Mouse (Mus musculus): ENCODE results near the gene Cacna2d1. TPM values are rescaled to one million over a fixed set of nuclear protein-coding genes. Genes with fewer than 3 reads are reported as not detected.

Gene Cacna2d1
- polyA plus RNA-seq, 1 experiment from 2014 or later: 36.4 TPM

DNA sequence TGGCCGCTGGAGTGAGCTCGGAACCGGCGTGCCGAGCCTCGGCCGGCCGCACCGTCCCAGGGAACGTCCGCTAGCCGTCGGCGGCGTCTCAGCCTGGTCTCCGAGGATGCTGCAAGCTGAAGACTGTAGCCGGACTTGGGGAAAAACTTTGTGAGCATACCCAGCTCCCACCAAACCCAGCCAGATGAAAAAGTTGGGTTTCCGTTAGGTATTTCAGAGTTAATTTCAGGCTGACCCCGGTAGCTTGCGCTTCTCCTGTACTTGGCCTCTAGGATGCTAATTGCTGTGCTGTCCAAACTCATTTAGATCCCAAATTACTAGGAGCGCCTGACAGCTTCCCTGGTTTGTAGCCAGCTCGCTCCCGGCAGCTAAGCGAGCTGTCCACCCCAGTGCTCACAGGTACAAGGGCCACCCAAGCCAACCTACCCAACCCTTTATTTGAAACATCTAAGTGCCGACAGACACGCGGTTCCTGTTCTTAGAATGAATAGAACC is 790 bp downstream of the Cacna2d1 start:
- H3K9me3 ChIP-seq (replicated peaks; ENCODE audit: control insufficient read depth, low read length, poor library complexity, severe bottlenecking): no peaks in the 10 kb centered on the region
- ATAC-seq: peak; percentile 25
- H3K36me3 ChIP-seq (ENCODE audit: control insufficient read depth, insufficient read depth, low read length): no peaks in the 10 kb centered on the region
- H3K4me2 ChIP-seq (ENCODE audit: low read length): peak overlapping the region; percentile 69
- WGBS: under 1% methylated on average over 27 of the region's 27 CpGs
- peak overlapping the region; percentile 92 for H3K9ac ChIP-seq (ENCODE audit: low read depth, low read length)
- peak overlapping the region; percentile 96 for H3K27ac ChIP-seq (ENCODE audit: low read length)
- H3K4me3 ChIP-seq (ENCODE audit: low read depth, low read length): peak overlapping the region; percentile 59
- H3K4me1 ChIP-seq (ENCODE audit: control insufficient read depth, insufficient read depth, low read length): peaks cover 4% of the 10 kb centered on the region
- peaks cover 5% of the 10 kb centered on the region for H3K27me3 ChIP-seq (ENCODE audit: control insufficient read depth, insufficient read depth, low read depth, low read length)

DNA sequence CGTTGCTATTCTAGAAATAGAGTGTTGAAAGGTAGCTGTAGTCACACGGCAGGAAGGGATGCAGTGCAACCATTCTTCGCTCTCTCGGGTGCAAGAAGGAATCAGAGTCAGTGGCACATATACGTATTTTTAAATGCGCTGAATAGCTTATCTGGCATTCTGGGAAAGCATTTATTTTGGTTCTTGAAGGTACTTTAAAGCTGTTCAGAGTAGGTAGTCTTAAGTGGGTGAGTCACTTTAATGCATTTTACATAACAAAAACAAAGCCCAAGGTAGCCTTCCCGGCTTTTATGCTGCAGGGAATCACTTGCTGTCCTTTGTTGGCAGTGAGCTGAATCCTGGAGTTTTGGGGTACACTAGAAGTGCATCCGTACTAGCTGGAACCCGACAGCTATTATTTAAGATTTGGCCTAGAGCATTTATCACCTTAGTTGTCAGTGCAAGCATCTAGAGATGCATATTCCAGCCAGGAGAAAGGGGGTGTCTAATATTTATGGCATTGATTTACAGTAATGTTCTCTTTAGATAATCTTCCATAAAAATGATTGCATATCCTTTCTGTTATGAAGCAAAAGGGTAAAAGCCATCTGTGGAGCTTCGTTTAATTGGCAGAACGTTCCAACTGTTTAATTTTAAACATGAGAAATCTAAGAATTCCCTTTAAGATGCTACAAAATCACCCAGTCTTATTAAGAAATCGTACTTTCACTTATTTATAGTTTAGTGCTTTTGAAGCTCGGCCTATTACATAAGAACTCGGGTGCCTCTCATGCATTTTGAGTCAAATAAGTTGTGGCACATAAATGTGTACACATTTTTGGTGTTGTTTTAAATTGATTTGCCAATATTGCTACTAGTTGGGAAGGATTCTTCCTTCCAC is 1.6 kb downstream of the Cacna2d1 start:
- Histone ChIP-seq H3K4me3 (ENCODE audit: low read depth, low read length) (peak overlapping the region; percentile 59), H3K27me3 (ENCODE audit: control insufficient read depth, insufficient read depth, low read depth, low read length) (no peaks in the 10 kb centered on the region), H3K4me2 (ENCODE audit: low read length) (peak overlapping the region; percentile 69), H3K4me1 (ENCODE audit: control insufficient read depth, insufficient read depth, low read length) (peaks cover 4% of the 10 kb centered on the region), H3K9me3 (replicated peaks; ENCODE audit: control insufficient read depth, low read length, poor library complexity, severe bottlenecking) (no peaks in the 10 kb centered on the region), H3K9ac (ENCODE audit: low read depth, low read length) (peak overlapping the region; percentile 92), H3K27ac (ENCODE audit: low read length) (peak overlapping the region; percentile 96), H3K36me3 (ENCODE audit: control insufficient read depth, insufficient read depth, low read length) (no peaks in the 10 kb centered on the region)
- 15% methylated on average over 14 of the region's 14 CpGs for WGBS
- no peak for ATAC-seq

GRCm38 (mm10) chr5:15941191-15941725 is 6.8 kb downstream of the Cacna2d1 start:
- H3K9ac ChIP-seq (ENCODE audit: low read depth, low read length): no peak overlapping the region
- no peak for ATAC-seq
- 35% methylated on average over 6 of the region's 6 CpGs for WGBS
- H3K4me2 ChIP-seq (ENCODE audit: low read length): peak overlapping the region; percentile 7
- H3K36me3 ChIP-seq (ENCODE audit: control insufficient read depth, insufficient read depth, low read length): 0 out of 2 replicates have a peak, but pooled peaks cover 4% of the 10 kb centered on the region
- H3K27ac ChIP-seq (ENCODE audit: low read length): no peak overlapping the region
- H3K4me1 ChIP-seq (ENCODE audit: control insufficient read depth, insufficient read depth, low read length): no peaks in the 10 kb centered on the region; the same call in 1 of the 2 replicates
- no peaks in the 10 kb centered on the region for H3K9me3 ChIP-seq (replicated peaks; ENCODE audit: control insufficient read depth, low read length, poor library complexity, severe bottlenecking)
- no peak overlapping the region for H3K4me3 ChIP-seq (ENCODE audit: low read depth, low read length)
- peaks cover 4% of the 10 kb centered on the region; the same call in 1 of the 2 replicates for H3K27me3 ChIP-seq (ENCODE audit: control insufficient read depth, insufficient read depth, low read depth, low read length)

DNA sequence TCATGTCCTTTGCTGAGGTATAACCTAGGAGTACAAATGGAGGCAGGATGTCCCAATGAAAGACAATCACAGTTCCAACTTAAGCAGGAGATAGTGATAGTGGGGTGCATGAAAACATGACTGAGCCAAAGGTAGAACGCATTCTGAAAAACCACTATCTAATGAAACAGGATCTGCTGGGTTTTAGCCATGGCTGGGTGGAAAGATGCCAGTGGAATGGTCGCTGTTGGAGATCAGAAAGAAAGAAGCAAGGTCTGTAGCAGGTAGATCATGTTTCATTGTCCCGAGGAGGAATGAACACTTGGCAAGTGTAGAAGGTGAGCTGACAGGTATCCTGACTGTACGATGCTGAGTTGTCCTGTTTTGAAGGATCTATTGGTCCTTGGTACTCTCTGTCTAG is 7.6 kb downstream of the Cacna2d1 start:
- Histone ChIP-seq H3K4me3 (ENCODE audit: low read depth, low read length) (no peak overlapping the region), H3K4me1 (ENCODE audit: control insufficient read depth, insufficient read depth, low read length) (no peaks in the 10 kb centered on the region; the same call in 1 of the 2 replicates), H3K9me3 (replicated peaks; ENCODE audit: control insufficient read depth, low read length, poor library complexity, severe bottlenecking) (no peaks in the 10 kb centered on the region), H3K27ac (ENCODE audit: low read length) (no peak overlapping the region), H3K9ac (ENCODE audit: low read depth, low read length) (no peak overlapping the region), H3K27me3 (ENCODE audit: control insufficient read depth, insufficient read depth, low read depth, low read length) (peaks cover 4% of the 10 kb centered on the region; the same call in 1 of the 2 replicates), H3K4me2 (ENCODE audit: low read length) (no peak overlapping the region), H3K36me3 (ENCODE audit: control insufficient read depth, insufficient read depth, low read length) (0 out of 2 replicates have a peak, but pooled peaks cover 4% of the 10 kb centered on the region)
- ATAC-seq: no peak
- WGBS: 92% methylated on average over 4 of the region's 4 CpGs

DNA sequence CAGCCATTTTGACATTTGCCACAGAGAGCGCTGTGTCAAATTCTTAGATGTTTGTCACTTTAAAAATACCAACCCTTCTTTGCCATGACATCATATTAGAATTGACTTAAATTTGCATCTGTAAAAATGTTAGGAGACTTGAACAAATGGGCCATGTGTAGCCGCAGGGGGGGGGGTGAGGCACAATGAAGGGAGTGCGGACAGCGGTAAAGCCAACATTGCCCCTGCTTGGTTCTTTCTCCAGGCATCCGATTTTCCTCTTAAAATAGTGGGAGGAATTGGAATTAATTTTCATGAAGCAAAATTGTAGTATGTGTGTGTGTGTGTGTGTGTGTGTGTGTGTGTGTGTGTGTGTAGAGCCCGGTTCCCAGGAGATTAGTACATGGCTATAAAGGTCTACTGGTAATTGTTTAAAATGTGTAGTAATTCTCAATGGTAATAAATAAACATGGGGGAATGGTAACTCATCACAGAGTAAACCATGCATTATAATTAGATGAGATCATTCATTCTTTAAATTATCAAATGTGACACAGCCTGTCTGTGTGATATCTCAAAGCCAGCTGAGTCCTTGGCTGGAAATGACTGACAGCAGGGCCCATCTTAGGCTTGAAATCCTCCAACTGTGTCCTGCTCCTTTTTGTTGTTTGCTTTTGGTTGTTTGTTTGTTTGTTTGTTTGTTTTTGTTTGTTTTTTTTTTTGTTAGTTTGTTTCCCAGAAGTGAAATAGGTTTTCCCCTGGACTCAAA is 14.0 kb downstream of the Cacna2d1 start:
- 0 out of 2 replicates have a peak, but pooled peaks cover 4% of the 10 kb centered on the region for H3K36me3 ChIP-seq (ENCODE audit: control insufficient read depth, insufficient read depth, low read length)
- H3K9ac ChIP-seq (ENCODE audit: low read depth, low read length): no peak overlapping the region
- no peaks in the 10 kb centered on the region for H3K9me3 ChIP-seq (replicated peaks; ENCODE audit: control insufficient read depth, low read length, poor library complexity, severe bottlenecking)
- WGBS: 72% methylated on average over 6 of the region's 6 CpGs
- no peaks in the 10 kb centered on the region for H3K27me3 ChIP-seq (ENCODE audit: control insufficient read depth, insufficient read depth, low read depth, low read length)
- no peak overlapping the region for H3K4me2 ChIP-seq (ENCODE audit: low read length)
- H3K4me1 ChIP-seq (ENCODE audit: control insufficient read depth, insufficient read depth, low read length): no peaks in the 10 kb centered on the region
- no peak for ATAC-seq
- no peak overlapping the region for H3K27ac ChIP-seq (ENCODE audit: low read length)
- no peak overlapping the region for H3K4me3 ChIP-seq (ENCODE audit: low read depth, low read length)

DNA sequence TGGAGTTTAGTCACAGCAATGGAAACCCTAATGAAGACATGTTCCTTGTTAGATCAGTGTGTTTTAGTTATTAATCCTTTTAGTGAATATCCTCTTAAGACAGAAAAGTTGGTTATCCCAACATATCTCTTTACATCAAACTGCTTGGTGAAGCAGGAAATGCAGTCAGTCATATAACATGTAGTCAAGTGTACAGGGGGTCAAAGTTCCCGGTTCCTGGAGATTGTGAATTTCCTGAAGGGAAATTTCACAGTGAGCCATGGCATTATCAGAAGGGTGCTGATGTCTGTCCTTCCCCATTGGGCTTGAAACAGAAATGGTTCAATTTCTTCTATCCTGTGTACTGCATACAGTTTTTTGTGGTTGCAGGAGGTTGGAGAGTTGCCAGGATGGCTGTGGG is 25.3 kb downstream of the Cacna2d1 start:
- ATAC-seq: no peak
- 79% methylated on average over 1 of the region's 1 CpGs for WGBS
- H3K9me3 ChIP-seq (replicated peaks; ENCODE audit: control insufficient read depth, low read length, poor library complexity, severe bottlenecking): no peaks in the 10 kb centered on the region
- H3K27ac ChIP-seq (ENCODE audit: low read length): no peak overlapping the region
- H3K4me2 ChIP-seq (ENCODE audit: low read length): no peak overlapping the region
- no peaks in the 10 kb centered on the region for H3K27me3 ChIP-seq (ENCODE audit: control insufficient read depth, insufficient read depth, low read depth, low read length)
- H3K4me1 ChIP-seq (ENCODE audit: control insufficient read depth, insufficient read depth, low read length): no peaks in the 10 kb centered on the region; the same call in 1 of the 2 replicates
- no peak overlapping the region for H3K4me3 ChIP-seq (ENCODE audit: low read depth, low read length)
- no peak overlapping the region for H3K9ac ChIP-seq (ENCODE audit: low read depth, low read length)
- H3K36me3 ChIP-seq (ENCODE audit: control insufficient read depth, insufficient read depth, low read length): no peaks in the 10 kb centered on the region

DNA sequence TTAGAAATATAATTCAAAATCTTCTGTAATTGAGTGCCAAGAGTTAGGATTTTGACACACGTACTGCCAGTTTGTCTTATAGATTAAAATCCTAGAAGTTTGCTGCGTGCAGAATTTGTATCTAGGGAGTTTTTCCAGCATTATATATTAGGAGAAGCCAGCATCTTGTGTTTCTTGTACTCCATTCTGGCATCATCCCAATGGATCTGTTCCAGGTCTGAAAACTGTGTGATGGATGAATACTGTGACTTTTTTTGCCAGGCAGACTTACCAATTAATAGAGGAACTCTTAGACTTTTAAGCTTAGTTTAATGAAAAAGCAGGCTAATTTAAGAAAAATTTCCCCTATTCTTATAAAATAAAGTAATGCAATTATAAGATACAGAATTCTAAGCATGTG is 27.4 kb downstream of the Cacna2d1 start:
- Histone ChIP-seq H3K4me3 (ENCODE audit: low read depth, low read length) (no peak overlapping the region), H3K9me3 (replicated peaks; ENCODE audit: control insufficient read depth, low read length, poor library complexity, severe bottlenecking) (no peaks in the 10 kb centered on the region), H3K4me2 (ENCODE audit: low read length) (no peak overlapping the region), H3K27ac (ENCODE audit: low read length) (no peak overlapping the region), H3K9ac (ENCODE audit: low read depth, low read length) (no peak overlapping the region), H3K4me1 (ENCODE audit: control insufficient read depth, insufficient read depth, low read length) (peaks cover 2% of the 10 kb centered on the region; the same call in 1 of the 2 replicates), H3K27me3 (ENCODE audit: control insufficient read depth, insufficient read depth, low read depth, low read length) (no peaks in the 10 kb centered on the region), H3K36me3 (ENCODE audit: control insufficient read depth, insufficient read depth, low read length) (no peaks in the 10 kb centered on the region)
- 85% methylated on average over 2 of the region's 2 CpGs for WGBS
- no peak for ATAC-seq

DNA sequence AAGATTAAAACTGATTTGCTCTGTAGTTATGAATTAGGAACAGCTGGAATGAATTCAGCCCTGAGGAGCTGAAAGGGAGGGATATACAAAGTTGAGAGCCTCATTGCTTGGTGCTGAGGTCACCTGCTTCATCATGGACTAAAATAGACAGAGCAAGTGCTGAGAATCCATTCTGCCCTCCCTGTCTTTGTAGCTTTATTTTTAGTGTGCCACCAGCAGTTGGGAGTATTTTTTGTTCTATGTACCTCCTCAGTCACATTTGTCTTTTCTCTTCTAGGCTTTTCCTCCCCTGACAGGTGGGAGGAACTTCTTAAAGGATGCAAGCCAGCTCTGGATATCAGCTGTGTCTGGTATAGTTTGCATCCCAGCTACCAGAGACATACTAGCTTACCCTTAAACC is 32.4 kb downstream of the Cacna2d1 start:
- Histone ChIP-seq H3K27me3 (ENCODE audit: control insufficient read depth, insufficient read depth, low read depth, low read length) (no peaks in the 10 kb centered on the region; the same call in 1 of the 2 replicates), H3K4me2 (ENCODE audit: low read length) (no peak overlapping the region), H3K4me1 (ENCODE audit: control insufficient read depth, insufficient read depth, low read length) (peaks cover 3% of the 10 kb centered on the region; the same call in 1 of the 2 replicates), H3K27ac (ENCODE audit: low read length) (no peak overlapping the region), H3K9me3 (replicated peaks; ENCODE audit: control insufficient read depth, low read length, poor library complexity, severe bottlenecking) (no peaks in the 10 kb centered on the region), H3K4me3 (ENCODE audit: low read depth, low read length) (no peak overlapping the region), H3K9ac (ENCODE audit: low read depth, low read length) (no peak overlapping the region), H3K36me3 (ENCODE audit: control insufficient read depth, insufficient read depth, low read length) (no peaks in the 10 kb centered on the region)
- no peak for ATAC-seq

Measured in midbrain, embryonic 16.5 days (tissue).